Mouse (Mus musculus): Measurements from ENCODE around the gene Gtf2h2. TPM values are rescaled to one million over a fixed set of nuclear protein-coding genes. Genes with fewer than 3 reads are reported as not detected.
"Not testable (repeated sequence)": the region's sequence is repeated elsewhere in the genome, so short reads cannot be mapped to it uniquely, and the experiment has no call there.

The Gtf2h2 gene
- total RNA-seq (2021) = 10 to 100 TPM; 21.1 to 25.1 TPM
- long read RNA-seq, experiment 1, transcript Gtf2h2-202 (16 exons, 1,656 nt) = major isoform, 10 of 24 reads
- long read RNA-seq, experiment 1, partial matches to known transcripts = 7 of 24 reads
- long read RNA-seq, experiment 1, other reads (novel, unspliced or antisense) = 7 of 24 reads
- long read RNA-seq, experiment 2, transcript Gtf2h2-202 (16 exons, 1,656 nt) = major isoform, 10 of 18 reads
- long read RNA-seq, experiment 2, partial matches to known transcripts = 5 of 18 reads
- long read RNA-seq, experiment 2, other reads (novel, unspliced or antisense) = 3 of 18 reads

GRCm38 (mm10) chr13:100492061-100492787 is at the start of gene Gtf2h2:
Gene Gtf2h2 (minus strand): TSS chr13:100492579.
- intact Hi-C loops (cut with DNase I) = loop anchor here (1.0 kb wide), 2 partner anchors 124 to 172 kb away; partner anchors contain the start of gene Marveld2
- peak; percentile 88 to 92 for DNase-seq

- intact Hi-C loops (cut with DNase I) = no loop called here
- no peak for DNase-seq
Measured at GRCm38 (mm10) chr13:100536149-100536548, 43.8 kb upstream of the Gtf2h2 start.

GRCm38 (mm10) chr13:100532788-100533365 is 40.5 kb upstream of the Gtf2h2 start:
- DNase-seq = no peak
- intact Hi-C loops (cut with DNase I) = no loop called here

- intact Hi-C loops (cut with DNase I) = no loop called here
- no peak for DNase-seq
Measured at GRCm38 (mm10) chr13:100526649-100527038, 34.3 kb upstream of the Gtf2h2 start.

- DNase-seq = no peak
- intact Hi-C loops (cut with DNase I) = no loop called here
Measured at GRCm38 (mm10) chr13:100525935-100526648, 33.7 kb upstream of the Gtf2h2 start.

GRCm38 (mm10) chr13:100524896-100525295 is 32.5 kb upstream of the Gtf2h2 start:
- no peak for DNase-seq
- intact Hi-C loops (cut with DNase I) = no loop called here

- DNase-seq = no peak
- intact Hi-C loops (cut with DNase I) = no loop called here
Measured at GRCm38 (mm10) chr13:100523698-100524097, 31.3 kb upstream of the Gtf2h2 start.

GRCm38 (mm10) chr13:100521724-100522591 is 29.6 kb upstream of the Gtf2h2 start:
- no peak for DNase-seq
- intact Hi-C loops (cut with DNase I) = no loop called here

GRCm38 (mm10) chr13:100519162-100519561 is 26.8 kb upstream of the Gtf2h2 start:
- intact Hi-C loops (cut with DNase I) = no loop called here
- DNase-seq = no peak

- intact Hi-C loops (cut with DNase I) = no loop called here
- no peak for DNase-seq
Measured at GRCm38 (mm10) chr13:100518191-100518590, 25.8 kb upstream of the Gtf2h2 start.

GRCm38 (mm10) chr13:100517652-100518153 is 25.3 kb upstream of the Gtf2h2 start:
- DNase-seq = no peak
- intact Hi-C loops (cut with DNase I) = no loop called here

- intact Hi-C loops (cut with DNase I) = no loop called here
- no peak for DNase-seq
Measured at GRCm38 (mm10) chr13:100516213-100517105, 24.1 kb upstream of the Gtf2h2 start.

- intact Hi-C loops (cut with DNase I) = no loop called here
- DNase-seq = no peak
Measured at GRCm38 (mm10) chr13:100512792-100513191, 20.4 kb upstream of the Gtf2h2 start.

GRCm38 (mm10) chr13:100511860-100512364 is 19.5 kb upstream of the Gtf2h2 start:
- intact Hi-C loops (cut with DNase I) = no loop called here
- no peak for DNase-seq

- intact Hi-C loops (cut with DNase I) = no loop called here
- no peak for DNase-seq
Measured at GRCm38 (mm10) chr13:100511146-100511859, 18.9 kb upstream of the Gtf2h2 start.

GRCm38 (mm10) chr13:100499625-100500024 is 7.2 kb upstream of the Gtf2h2 start:
- intact Hi-C loops (cut with DNase I); DNase-seq: not testable (repeated sequence)

GRCm38 (mm10) chr13:100495337-100495736 is 3.0 kb upstream of the Gtf2h2 start:
- intact Hi-C loops (cut with DNase I) = no loop called here
- no peak for DNase-seq

GRCm38 (mm10) chr13:100494370-100494769 is 2.0 kb upstream of the Gtf2h2 start:
- intact Hi-C loops (cut with DNase I); DNase-seq: not testable (repeated sequence)
